Mouse (Mus musculus) CH12.LX (cell line): Measurements from ENCODE around the gene Kera. TPM values are rescaled to one million over a fixed set of nuclear protein-coding genes. Genes with fewer than 3 reads are reported as not detected.

Experiments used
- DNase-seq: peaks from one replicate; pipeline ENCODE4 v3.0.0-alpha.2; 2013; ENCODE audit errors: extremely low read depth
- H3K27ac ChIP-seq: 2 replicates; pipeline ENCODE4 v1.5.1; 2012; ENCODE audit warnings: low read depth, mild to moderate bottlenecking, control low read depth, moderate library complexity; ENCODE audit not compliant: insufficient read depth
- H3K27me3 ChIP-seq: replicated peaks from 2 replicates; pipeline ENCODE3; 2012; ENCODE audit warnings: inconsistent platforms
- H3K36me3 ChIP-seq, 2 experiments: replicated peaks in 1 of 2; 2 replicates each; pipeline versions ENCODE3 to v1.6.1; 2012; ENCODE audit warnings: inconsistent platforms in 1 of 2, low read length in 1 of 2, mild to moderate bottlenecking in 1 of 2, mixed read lengths in 1 of 2, moderate library complexity in 1 of 2; ENCODE audit not compliant: control insufficient read depth in 1 of 2, insufficient read depth in 1 of 2
- H3K4me1 ChIP-seq, 2 experiments: 2 replicates each; pipeline ENCODE4 v1.6.1; 2012; ENCODE audit warnings: inconsistent platforms in 1 of 2, moderate library complexity in 1 of 2; ENCODE audit not compliant: insufficient read depth in 2 of 2, control insufficient read depth in 1 of 2
- H3K4me2 ChIP-seq: 2 replicates; pipeline ENCODE4 v1.6.1; 2012; ENCODE audit warnings: low read depth, mild to moderate bottlenecking, control low read depth; ENCODE audit not compliant: poor library complexity, insufficient read depth, severe bottlenecking
- H3K4me3 ChIP-seq, 3 experiments: fragments of 150-350 bp in 1 of 3; sonication (generic) in 1 of 3; replicated peaks in 1 of 3; 2 replicates each; pipeline versions ENCODE3 to v1.5.1; 2011 to 2012; ENCODE audit warnings: low read depth in 2 of 3, low read length in 2 of 3, mild to moderate bottlenecking in 2 of 3, moderate library complexity in 2 of 3, control low read depth in 1 of 3, improper control_type of control experiment in 1 of 3, inconsistent platforms in 1 of 3, mixed read lengths in 1 of 3; ENCODE audit not compliant: poor library complexity in 1 of 3
- H3K79me2 ChIP-seq: replicated peaks from 2 replicates; pipeline ENCODE4 v1.6.1; 2012; ENCODE audit warnings: mild to moderate bottlenecking, moderate library complexity; ENCODE audit not compliant: control insufficient read depth, poor library complexity, insufficient read depth, severe bottlenecking; ENCODE audit errors: extremely low read depth
- H3K9ac ChIP-seq: 2 replicates; pipeline ENCODE4 v1.6.1; 2012; ENCODE audit warnings: low read depth, mild to moderate bottlenecking, control low read depth, moderate library complexity; ENCODE audit not compliant: insufficient read depth
- H3K9me3 ChIP-seq: replicated peaks from 2 replicates; pipeline ENCODE3; 2012; ENCODE audit warnings: low read length, inconsistent platforms, mixed read lengths
- CHD1 ChIP-seq: IDR thresholded peaks from 2 replicates; pipeline ENCODE4 v1.6.1; 2012; ENCODE audit warnings: low read depth, low read length, improper control_type of control experiment, inconsistent platforms
- CHD2 ChIP-seq: IDR thresholded peaks from 2 replicates; pipeline ENCODE4 v1.6.1; 2011; ENCODE audit warnings: low read length, improper control_type of control experiment
- ELF1 ChIP-seq: IDR thresholded peaks from 2 replicates; pipeline ENCODE4 v1.6.1; 2014; ENCODE audit warnings: low read depth, mild to moderate bottlenecking, inconsistent platforms, low read length, improper control_type of control experiment
- EP300 ChIP-seq: IDR thresholded peaks from 2 replicates; pipeline ENCODE4 v1.6.1; 2011; ENCODE audit warnings: low read length, improper control_type of control experiment
- ETS1 ChIP-seq: conservative IDR thresholded peaks from 2 replicates; pipeline ENCODE4 v1.6.1; 2012; ENCODE audit warnings: low read depth, mild to moderate bottlenecking, inconsistent platforms, low read length, improper control_type of control experiment, moderate library complexity
- HCFC1 ChIP-seq: IDR thresholded peaks from 2 replicates; pipeline ENCODE4 v1.6.1; 2012; ENCODE audit warnings: low read depth, mild to moderate bottlenecking, inconsistent platforms, low read length, improper control_type of control experiment
- IRF4 ChIP-seq: IDR thresholded peaks from 2 replicates; pipeline ENCODE4 v1.6.1; 2014; ENCODE audit warnings: low read depth, mild to moderate bottlenecking, inconsistent platforms, low read length, improper control_type of control experiment
- JUN ChIP-seq: IDR thresholded peaks from 2 replicates; pipeline ENCODE4 v1.6.1; 2011; ENCODE audit warnings: low read depth, mild to moderate bottlenecking, low read length, improper control_type of control experiment, moderate library complexity; ENCODE audit not compliant: insufficient read depth
- JUND ChIP-seq: conservative IDR thresholded peaks from 2 replicates; pipeline ENCODE4 v1.6.1; 2011; ENCODE audit warnings: low read depth, low read length, improper control_type of control experiment
- KAT2A ChIP-seq: IDR thresholded peaks from 2 replicates; pipeline ENCODE4 v1.6.1; 2012; ENCODE audit warnings: low read length, improper control_type of control experiment, inconsistent platforms; ENCODE audit not compliant: insufficient replicate concordance
- MAX ChIP-seq: IDR thresholded peaks from 2 replicates; pipeline ENCODE4 v1.6.1; 2011; ENCODE audit warnings: low read length, improper control_type of control experiment
- MXI1 ChIP-seq: IDR thresholded peaks from 2 replicates; pipeline ENCODE4 v1.6.1; 2011; ENCODE audit warnings: mild to moderate bottlenecking, low read depth, low read length, improper control_type of control experiment
- MYC ChIP-seq: IDR thresholded peaks from 2 replicates; pipeline ENCODE4 v1.6.1; 2011; ENCODE audit warnings: low read depth, mild to moderate bottlenecking, improper control_type of control experiment, low read length
- NRF1 ChIP-seq: IDR thresholded peaks from 2 replicates; pipeline ENCODE4 v1.6.1; 2014; ENCODE audit warnings: low read depth, mild to moderate bottlenecking, inconsistent platforms, low read length, improper control_type of control experiment, moderate library complexity
- PAX5 ChIP-seq: IDR thresholded peaks from 2 replicates; pipeline ENCODE4 v1.6.1; 2012; ENCODE audit warnings: low read length, inconsistent platforms, mixed read lengths
- RAD21 ChIP-seq: IDR thresholded peaks from 2 replicates; pipeline ENCODE4 v1.6.1; 2011; ENCODE audit warnings: low read depth, mild to moderate bottlenecking, low read length, improper control_type of control experiment, moderate library complexity
- SMC3 ChIP-seq: IDR thresholded peaks from 2 replicates; pipeline ENCODE4 v1.6.1; 2011; ENCODE audit warnings: low read depth, low read length, improper control_type of control experiment
- TBP ChIP-seq: conservative IDR thresholded peaks from 2 replicates; pipeline ENCODE4 v1.6.1; 2011; ENCODE audit warnings: low read depth, low read length, improper control_type of control experiment
- USF1 ChIP-seq: IDR thresholded peaks from 2 replicates; pipeline ENCODE4 v1.6.1; 2014; ENCODE audit warnings: low read depth, mild to moderate bottlenecking, inconsistent platforms, low read length, improper control_type of control experiment
- ZC3H11A ChIP-seq: IDR thresholded peaks from 2 replicates; pipeline ENCODE4 v1.6.1; 2012; ENCODE audit warnings: low read depth, mild to moderate bottlenecking, inconsistent platforms, low read length, improper control_type of control experiment
- ZKSCAN1 ChIP-seq: IDR thresholded peaks from 2 replicates; pipeline ENCODE4 v1.6.1; 2012; ENCODE audit warnings: low read depth, inconsistent platforms, low read length, improper control_type of control experiment, borderline replicate concordance
- dilution Hi-C: fragments of 300-500 bp; cut with MboI; formaldehyde crosslinking; loops from 2 replicates; pipeline ENCODE4 v1.14.3; 2020; ENCODE audit warnings: low sequenced_read_pairs; ENCODE audit not compliant: extremely low pct_unique_long_range_greater_than_20kb, extremely low pct_ligation_motif_present
- in situ Hi-C: fragments of 300-500 bp; cut with MboI; formaldehyde crosslinking; loops from 3 replicates; pipeline ENCODE4 v1.14.3; 2019; ENCODE audit warnings: low sequenced_read_pairs, low pct_ligation_motif_present, low pct_unique_long_range_greater_than_20kb, mixed read lengths
- polyA plus RNA-seq: library from polyadenylated mRNA; unstranded; fragments of >175 nt; gene quantifications from 2 replicates; pipeline ENCODE4 v1.2.1, GENCODE M21; 2012; ENCODE audit warnings: low read depth; ENCODE audit not compliant: insufficient read length
- total RNA-seq, 2 experiments: library from RNA; depleted of rRNA; stranded (reverse); fragments of 300-350 nt in 1 of 2; fragments of >200 nt in 1 of 2; gene quantifications; 2 replicates each; pipeline ENCODE4 v1.2.3; 2012 to 2014

Kera gene
- total and polyA plus RNA-seq, 3 experiments = not detected

GRCm38 (mm10) chr10:97622328-97622727, 15.6 kb downstream of the Kera start:
- no peaks in the 10 kb centered on the region for H3K79me2 ChIP-seq
- in situ Hi-C loops (no loop called here), dilution Hi-C loops (no loop called here)
- H3K4me1 ChIP-seq = peaks cover 0 to 9% of the 10 kb centered on the region in 2 experiments; a peak in 1 of 4 replicates
- no peak for DNase-seq
- H3K36me3 ChIP-seq = no peaks in the 10 kb centered on the region
- H3K4me2 ChIP-seq = no peak overlapping the region
- no peak overlapping the region for H3K27ac ChIP-seq
- H3K9ac ChIP-seq = no peak overlapping the region
- H3K9me3 ChIP-seq = no peaks in the 10 kb centered on the region
- H3K4me3 ChIP-seq = no peak overlapping the region
- TF ChIP-seq ETS1 (no peak), SMC3 (no peak), TBP (no peak), JUN (no peak), EP300 (no peak), RAD21 (no peak), ELF1 (no peak), MXI1 (no peak), MYC (no peak), ZKSCAN1 (no peak), HCFC1 (no peak), IRF4 (no peak)
- no peaks in the 10 kb centered on the region for H3K27me3 ChIP-seq

DNA sequence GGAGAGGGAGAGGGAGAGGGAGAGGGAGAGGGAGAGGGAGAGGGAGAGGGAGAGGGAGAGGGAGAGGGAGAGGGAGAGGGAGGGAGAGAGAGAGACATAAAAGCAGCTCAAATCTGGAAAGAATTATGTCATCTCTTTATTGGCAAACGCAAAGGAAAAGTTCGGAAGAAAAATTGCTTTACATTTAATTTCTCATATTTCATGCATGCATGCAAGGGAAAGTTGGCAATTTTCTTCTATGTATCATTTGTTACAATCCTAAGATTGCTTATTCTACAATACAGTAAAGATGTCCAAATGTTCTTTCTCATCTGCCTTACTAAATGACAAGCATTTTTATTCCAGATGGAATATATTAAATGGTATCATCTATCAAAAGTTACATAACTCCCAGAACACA, 17.7 kb downstream of the Kera start:
- H3K9ac ChIP-seq = no peak overlapping the region
- in situ Hi-C loops = no loop called here
- dilution Hi-C loops = no loop called here
- no peaks in the 10 kb centered on the region for H3K9me3 ChIP-seq
- H3K4me2 ChIP-seq = no peak overlapping the region
- DNase-seq = no peak
- no peaks in the 10 kb centered on the region for H3K36me3 ChIP-seq
- peaks cover 0 to 9% of the 10 kb centered on the region in 2 experiments; a peak in 1 of 4 replicates for H3K4me1 ChIP-seq
- TF ChIP-seq JUND (no peak), RAD21 (no peak), PAX5 (no peak), USF1 (no peak), CHD2 (no peak), IRF4 (no peak), HCFC1 (no peak), CHD1 (no peak), KAT2A (no peak), NRF1 (no peak), MAX (no peak), ZC3H11A (no peak), SMC3 (no peak), ZKSCAN1 (no peak)
- no peaks in the 10 kb centered on the region for H3K79me2 ChIP-seq
- H3K4me3 ChIP-seq = no peak overlapping the region
- no peaks in the 10 kb centered on the region for H3K27me3 ChIP-seq
- H3K27ac ChIP-seq = no peak overlapping the region
